Mouse (Mus musculus): Measurements from ENCODE around the gene Notch1. TPM values are rescaled to one million over a fixed set of nuclear protein-coding genes. Genes with fewer than 3 reads are reported as not detected.

The Notch1 gene
- polyA plus RNA-seq, 1 experiment, result 24.3 TPM

GRCm38 (mm10) chr2:26550205-26550604 is 33.7 kb upstream of the Notch1 start:
- no peak overlapping the region for H3K4me3 ChIP-seq (ENCODE audit: insufficient read depth, low read length)
- H3K27ac ChIP-seq (ENCODE audit: insufficient read depth, low read length), result no peak overlapping the region
- H3K4me1 ChIP-seq (ENCODE audit: control insufficient read depth, insufficient read depth, low read length), result no peaks in the 10 kb centered on the region
- no peak for TF ChIP-seq CTCF (IDR thresholded peaks at IDR 0.05; ENCODE audit: borderline replicate concordance, insufficient read depth, low read length)
- TF ChIP-seq POLR2A (IDR thresholded peaks at IDR 0.05; ENCODE audit: low read depth, low read length), result no peak

- Histone ChIP-seq H3K4me1 (ENCODE audit: control insufficient read depth, insufficient read depth, low read length) (no peaks in the 10 kb centered on the region), H3K27ac (ENCODE audit: insufficient read depth, low read length) (no peak overlapping the region), H3K4me3 (ENCODE audit: insufficient read depth, low read length) (no peak overlapping the region)
- TF ChIP-seq POLR2A (IDR thresholded peaks at IDR 0.05; ENCODE audit: low read depth, low read length) (no peak), CTCF (IDR thresholded peaks at IDR 0.05; ENCODE audit: borderline replicate concordance, insufficient read depth, low read length) (no peak)
These were observed 33.3 kb upstream of the Notch1 start for GRCm38 (mm10) chr2:26549801-26550200.

GRCm38 (mm10) chr2:26547481-26547880 is 31.0 kb upstream of the Notch1 start:
- Histone ChIP-seq H3K4me3 (ENCODE audit: insufficient read depth, low read length) (no peak overlapping the region), H3K27ac (ENCODE audit: insufficient read depth, low read length) (no peak overlapping the region), H3K4me1 (ENCODE audit: control insufficient read depth, insufficient read depth, low read length) (peaks cover 4% of the 10 kb centered on the region)
- TF ChIP-seq CTCF (IDR thresholded peaks at IDR 0.05; ENCODE audit: borderline replicate concordance, insufficient read depth, low read length), result peak; percentile 67; the same call in 1 of the 2 replicates
- TF ChIP-seq POLR2A (IDR thresholded peaks at IDR 0.05; ENCODE audit: low read depth, low read length), result no peak

GRCm38 (mm10) chr2:26544265-26544664 is 27.8 kb upstream of the Notch1 start:
- Histone ChIP-seq H3K27ac (ENCODE audit: insufficient read depth, low read length) (no peak overlapping the region), H3K4me3 (ENCODE audit: insufficient read depth, low read length) (no peak overlapping the region), H3K4me1 (ENCODE audit: control insufficient read depth, insufficient read depth, low read length) (peaks cover 4% of the 10 kb centered on the region)
- TF ChIP-seq CTCF (IDR thresholded peaks at IDR 0.05; ENCODE audit: borderline replicate concordance, insufficient read depth, low read length) (no peak), POLR2A (IDR thresholded peaks at IDR 0.05; ENCODE audit: low read depth, low read length) (no peak)

- Histone ChIP-seq H3K4me3 (ENCODE audit: insufficient read depth, low read length) (no peak overlapping the region), H3K27ac (ENCODE audit: insufficient read depth, low read length) (no peak overlapping the region), H3K4me1 (ENCODE audit: control insufficient read depth, insufficient read depth, low read length) (peaks cover 4% of the 10 kb centered on the region)
- TF ChIP-seq CTCF (IDR thresholded peaks at IDR 0.05; ENCODE audit: borderline replicate concordance, insufficient read depth, low read length) (no peak), POLR2A (IDR thresholded peaks at IDR 0.05; ENCODE audit: low read depth, low read length) (no peak)
These were observed 27.3 kb upstream of the Notch1 start for GRCm38 (mm10) chr2:26543768-26544167.

- peaks cover 4% of the 10 kb centered on the region for H3K4me1 ChIP-seq (ENCODE audit: control insufficient read depth, insufficient read depth, low read length)
- H3K27ac ChIP-seq (ENCODE audit: insufficient read depth, low read length), result no peak overlapping the region
- TF ChIP-seq CTCF (IDR thresholded peaks at IDR 0.05; ENCODE audit: borderline replicate concordance, insufficient read depth, low read length), result no peak
- no peak for TF ChIP-seq POLR2A (IDR thresholded peaks at IDR 0.05; ENCODE audit: low read depth, low read length)
- no peak overlapping the region for H3K4me3 ChIP-seq (ENCODE audit: insufficient read depth, low read length)
These were observed 26.7 kb upstream of the Notch1 start for GRCm38 (mm10) chr2:26543155-26543554.

GRCm38 (mm10) chr2:26541258-26541910 is 24.9 kb upstream of the Notch1 start:
- H3K4me3 ChIP-seq (ENCODE audit: insufficient read depth, low read length), result no peak overlapping the region
- peaks cover 4% of the 10 kb centered on the region for H3K4me1 ChIP-seq (ENCODE audit: control insufficient read depth, insufficient read depth, low read length)
- no peak overlapping the region for H3K27ac ChIP-seq (ENCODE audit: insufficient read depth, low read length)
- TF ChIP-seq CTCF (IDR thresholded peaks at IDR 0.05; ENCODE audit: borderline replicate concordance, insufficient read depth, low read length), result no peak
- TF ChIP-seq POLR2A (IDR thresholded peaks at IDR 0.05; ENCODE audit: low read depth, low read length), result no peak

- H3K27ac ChIP-seq (ENCODE audit: insufficient read depth, low read length), result no peak overlapping the region
- TF ChIP-seq POLR2A (IDR thresholded peaks at IDR 0.05; ENCODE audit: low read depth, low read length), result no peak
- no peak for TF ChIP-seq CTCF (IDR thresholded peaks at IDR 0.05; ENCODE audit: borderline replicate concordance, insufficient read depth, low read length)
- peaks cover 4% of the 10 kb centered on the region for H3K4me1 ChIP-seq (ENCODE audit: control insufficient read depth, insufficient read depth, low read length)
- H3K4me3 ChIP-seq (ENCODE audit: insufficient read depth, low read length), result no peak overlapping the region
These were observed 24.3 kb upstream of the Notch1 start for GRCm38 (mm10) chr2:26540721-26541120.

- Histone ChIP-seq H3K4me3 (ENCODE audit: insufficient read depth, low read length) (no peak overlapping the region), H3K4me1 (ENCODE audit: control insufficient read depth, insufficient read depth, low read length) (peaks cover 4% of the 10 kb centered on the region), H3K27ac (ENCODE audit: insufficient read depth, low read length) (no peak overlapping the region)
- TF ChIP-seq POLR2A (IDR thresholded peaks at IDR 0.05; ENCODE audit: low read depth, low read length), result no peak
- TF ChIP-seq CTCF (IDR thresholded peaks at IDR 0.05; ENCODE audit: borderline replicate concordance, insufficient read depth, low read length), result no peak
These were observed 23.1 kb upstream of the Notch1 start for GRCm38 (mm10) chr2:26539516-26539915.

GRCm38 (mm10) chr2:26535517-26536045 is 19.1 kb upstream of the Notch1 start:
- Histone ChIP-seq H3K4me1 (ENCODE audit: control insufficient read depth, insufficient read depth, low read length) (no peaks in the 10 kb centered on the region; the same call in 1 of the 2 replicates), H3K4me3 (ENCODE audit: insufficient read depth, low read length) (no peak overlapping the region), H3K27ac (ENCODE audit: insufficient read depth, low read length) (no peak overlapping the region)
- TF ChIP-seq POLR2A (IDR thresholded peaks at IDR 0.05; ENCODE audit: low read depth, low read length), result no peak
- TF ChIP-seq CTCF (IDR thresholded peaks at IDR 0.05; ENCODE audit: borderline replicate concordance, insufficient read depth, low read length), result no peak
